Comparison of ENCODE assay signal across 21 mouse cellular contexts in genomic region chr13:63074676-63074991, GRCm38 (mm10).
DNase-seq lines count a peak whose midpoint lies in the region; ATAC-seq and TF ChIP-seq lines count a peak whose summit lies in the region.
"Had no signal": no experiment of that assay in that cellular context is flagged by ENCODE, and none has a peak within 500 bp of the region (broad histone marks: within the 10 kb centered on the region; RNA-seq: fewer than 3 reads in every experiment).

No protein-coding gene starts in this region.

- no peak overlapping the region for H3K4me2 ChIP-seq in lung, embryonic 14.5 days
- H3K4me2 ChIP-seq in intestine, postnatal 0 days (replicated peaks; ENCODE audit: low read depth) = no peak overlapping the region
- no peak overlapping the region for H3K4me2 ChIP-seq in stomach, embryonic 16.5 days (ENCODE audit: low read depth, low read length)
- H3K4me2 ChIP-seq: embryonic facial prominence, embryonic 12.5 days; forebrain, embryonic 13.5 days; heart, embryonic 13.5 days; hindbrain, embryonic 15.5 days; liver, embryonic 12.5 days; midbrain, embryonic 12.5 days; neural tube, embryonic 15.5 days had no signal

- no peaks in the 10 kb centered on the region for H3K27me3 ChIP-seq in lung, embryonic 14.5 days (ENCODE audit: insufficient read depth, low read length)
- H3K27me3 ChIP-seq in intestine, postnatal 0 days (replicated peaks; ENCODE audit: control insufficient read depth, insufficient read depth, low read length) = no peaks in the 10 kb centered on the region
- H3K27me3 ChIP-seq in stomach, embryonic 16.5 days (ENCODE audit: control insufficient read depth, insufficient read depth, low read length) = no peaks in the 10 kb centered on the region
- H3K27me3 ChIP-seq: embryonic facial prominence, embryonic 12.5 days; forebrain, embryonic 13.5 days; heart, embryonic 13.5 days; hindbrain, embryonic 15.5 days; liver, embryonic 12.5 days; midbrain, embryonic 12.5 days; neural tube, embryonic 15.5 days had no signal

- intact Hi-C loops in gastrocnemius, adult 2 months (cut with DNase I) = no loop called here

- no peak overlapping the region for H3K9ac ChIP-seq in lung, embryonic 14.5 days
- H3K9ac ChIP-seq in intestine, postnatal 0 days (ENCODE audit: low read depth, low read length) = no peak overlapping the region
- H3K9ac ChIP-seq in stomach, embryonic 16.5 days (ENCODE audit: low read length) = no peak overlapping the region
- H3K9ac ChIP-seq: embryonic facial prominence, embryonic 12.5 days; forebrain, embryonic 13.5 days; heart, embryonic 13.5 days; hindbrain, embryonic 15.5 days; liver, embryonic 12.5 days; midbrain, embryonic 12.5 days; neural tube, embryonic 15.5 days had no signal

- 54% methylated on average over 3 of the region's 3 CpGs for WGBS in lung, embryonic 14.5 days
- 48% methylated on average over 3 of the region's 3 CpGs for WGBS in intestine, postnatal 0 days
- 74% methylated on average over 3 of the region's 3 CpGs for WGBS in stomach, embryonic 16.5 days

- peaks cover 7% of the 10 kb centered on the region for H3K4me1 ChIP-seq in lung, embryonic 14.5 days (ENCODE audit: insufficient read depth)
- 0 out of 2 replicates have a peak, but pooled peaks cover 8% of the 10 kb centered on the region for H3K4me1 ChIP-seq in intestine, postnatal 0 days (replicated peaks; ENCODE audit: control insufficient read depth, insufficient read depth, low read length)
- H3K4me1 ChIP-seq in stomach, embryonic 16.5 days (ENCODE audit: control insufficient read depth, insufficient read depth, low read length) = peaks cover 18% of the 10 kb centered on the region
- H3K4me1 ChIP-seq: forebrain, embryonic 13.5 days; hindbrain, embryonic 15.5 days; midbrain, embryonic 12.5 days; neural tube, embryonic 15.5 days had no signal

- 0 out of 2 replicates have a peak, but pooled peaks have one; percentile 47 for ATAC-seq in lung, embryonic 14.5 days (ENCODE audit: insufficient read depth)
- ATAC-seq in intestine, postnatal 0 days = peak; percentile 10; the same call in 1 of the 2 replicates
- no peak for ATAC-seq in stomach, embryonic 16.5 days (ENCODE audit: insufficient read depth, low FRiP score)
- ATAC-seq: liver, embryonic 12.5 days had no signal

- no peak overlapping the region for H3K4me3 ChIP-seq in gastrocnemius, adult 2 months
- H3K4me3 ChIP-seq in lung, embryonic 14.5 days (ENCODE audit: low read depth, low read length) = no peak overlapping the region
- no peak overlapping the region for H3K4me3 ChIP-seq in intestine, postnatal 0 days (ENCODE audit: low read depth, low read length)
- H3K4me3 ChIP-seq in stomach, embryonic 16.5 days (replicated peaks; ENCODE audit: low read length) = no peak overlapping the region
- H3K4me3 ChIP-seq: embryonic facial prominence, embryonic 12.5 days; forebrain, embryonic 13.5 days; heart, embryonic 13.5 days; hindbrain, embryonic 15.5 days; left cerebral cortex, adult 2 months; liver, embryonic 12.5 days; midbrain, embryonic 12.5 days; neural tube, embryonic 15.5 days had no signal

- H3K36me3 ChIP-seq in lung, embryonic 14.5 days (ENCODE audit: insufficient read depth) = no peaks in the 10 kb centered on the region
- no peaks in the 10 kb centered on the region for H3K36me3 ChIP-seq in intestine, postnatal 0 days (ENCODE audit: control insufficient read depth, insufficient read depth)
- no peaks in the 10 kb centered on the region for H3K36me3 ChIP-seq in stomach, embryonic 16.5 days (ENCODE audit: control insufficient read depth, insufficient read depth, low read length)
- H3K36me3 ChIP-seq: embryonic facial prominence, embryonic 12.5 days; heart, embryonic 13.5 days; hindbrain, embryonic 15.5 days; liver, embryonic 12.5 days; midbrain, embryonic 12.5 days had no signal

- H3K27ac ChIP-seq in gastrocnemius, adult 2 months = 0 out of 2 replicates have a peak overlapping the region, but pooled peaks have one; percentile 28
- peak overlapping the region; percentile 78; the same call in 1 of the 2 replicates for H3K27ac ChIP-seq in lung, embryonic 14.5 days (ENCODE audit: low read depth)
- H3K27ac ChIP-seq in intestine, postnatal 0 days (ENCODE audit: low read depth, low read length) = no peak overlapping the region
- H3K27ac ChIP-seq in stomach, embryonic 16.5 days (ENCODE audit: low read length) = peak overlapping the region; percentile 90
- H3K27ac ChIP-seq: forebrain, embryonic 13.5 days; hindbrain, embryonic 15.5 days; left cerebral cortex, adult 2 months; liver, embryonic 12.5 days; midbrain, embryonic 12.5 days; neural tube, embryonic 15.5 days had no signal

- TF ChIP-seq CTCF in gastrocnemius, adult 2 months (IDR thresholded peaks at IDR 0.05) = no peak
- TF ChIP-seq CTCF in lung, embryonic 14.5 days (IDR thresholded peaks at IDR 0.05; ENCODE audit: low read depth) = no peak
- TF ChIP-seq CTCF in intestine, postnatal 0 days (IDR thresholded peaks at IDR 0.05; ENCODE audit: low read depth) = no peak

- no peak for DNase-seq in gastrocnemius, adult 2 months
- DNase-seq in gastrocnemius, adult 18-20 months (ENCODE audit: low spot score) = no peak
- peak; percentile 50 for DNase-seq in lung, embryonic 14.5 days
- no peak for DNase-seq in lung, postnatal 14 days
- DNase-seq in adrenal gland, adult 8-10 months = no peak
- DNase-seq in embryo, embryonic 10 days (ENCODE audit: low spot score) = no peak
- DNase-seq: adrenal gland, postnatal 25 days; cerebellum, adult 9-10 months; lung, adult 18-20 months; right cerebral cortex, adult 18-20 months; right cerebral cortex, postnatal 4 days had no signal

- H3K9me3 ChIP-seq in lung, embryonic 14.5 days (ENCODE audit: low read depth, low read length) = no peaks in the 10 kb centered on the region
- no peaks in the 10 kb centered on the region for H3K9me3 ChIP-seq in intestine, postnatal 0 days (ENCODE audit: control insufficient read depth)
- no peaks in the 10 kb centered on the region for H3K9me3 ChIP-seq in stomach, embryonic 16.5 days (replicated peaks; ENCODE audit: control insufficient read depth, low read length)
- H3K9me3 ChIP-seq: embryonic facial prominence, embryonic 12.5 days; forebrain, embryonic 13.5 days; heart, embryonic 13.5 days; hindbrain, embryonic 15.5 days; liver, embryonic 12.5 days; midbrain, embryonic 12.5 days; neural tube, embryonic 15.5 days had no signal
